Mouse (Mus musculus): ENCODE measurements at regions not wholly inside any gene's neighbourhood (a gene's known extent, or its start where the extent isn't known, plus 50 kb on each side); places are given as distances from the start of the nearest gene placed in this dataset.

GRCm38 (mm10) chr3:23001071-23001470 is 924.6 kb downstream of the Tbl1xr1 start:
- no peak for DNase-seq (ENCODE audit: low spot score)

GRCm38 (mm10) chr3:23032064-23032463 is 955.6 kb downstream of the Tbl1xr1 start:
- DNase-seq (ENCODE audit: low spot score): no peak

- peak; percentile 12 for DNase-seq (ENCODE audit: low spot score)
Measured at GRCm38 (mm10) chr3:23063180-23063965, 986.9 kb downstream of the Tbl1xr1 start.

- DNase-seq (ENCODE audit: low spot score): no peak
Measured at GRCm38 (mm10) chr3:23071486-23071885, 995.0 kb downstream of the Tbl1xr1 start.
